Mouse (Mus musculus) CH12.LX (cell line): ENCODE data around the gene Znfx1. TPM values are rescaled to one million over a fixed set of nuclear protein-coding genes. Genes with fewer than 3 reads are reported as not detected.
A peak's percentile ranks its signal among the peaks of the same experiment; 100 is the strongest.

Experiments
- DNase-seq: peaks from one replicate; pipeline ENCODE4 v3.0.0-alpha.2; 2013; ENCODE audit errors: extremely low read depth
- H3K27ac ChIP-seq: 2 replicates; pipeline ENCODE4 v1.5.1; 2012; ENCODE audit warnings: low read depth, mild to moderate bottlenecking, control low read depth, moderate library complexity; ENCODE audit not compliant: insufficient read depth
- H3K27me3 ChIP-seq: replicated peaks from 2 replicates; pipeline ENCODE3; 2012; ENCODE audit warnings: inconsistent platforms
- H3K36me3 ChIP-seq, 2 experiments: replicated peaks in 1 of 2; 2 replicates each; pipeline versions ENCODE3 to v1.6.1; 2012; ENCODE audit warnings: inconsistent platforms in 1 of 2, low read length in 1 of 2, mild to moderate bottlenecking in 1 of 2, mixed read lengths in 1 of 2, moderate library complexity in 1 of 2; ENCODE audit not compliant: control insufficient read depth in 1 of 2, insufficient read depth in 1 of 2
- H3K4me1 ChIP-seq, 2 experiments: 2 replicates each; pipeline ENCODE4 v1.6.1; 2012; ENCODE audit warnings: inconsistent platforms in 1 of 2, moderate library complexity in 1 of 2; ENCODE audit not compliant: insufficient read depth in 2 of 2, control insufficient read depth in 1 of 2
- H3K4me2 ChIP-seq: 2 replicates; pipeline ENCODE4 v1.6.1; 2012; ENCODE audit warnings: low read depth, mild to moderate bottlenecking, control low read depth; ENCODE audit not compliant: poor library complexity, insufficient read depth, severe bottlenecking
- H3K4me3 ChIP-seq, 3 experiments: fragments of 150-350 bp in 1 of 3; sonication (generic) in 1 of 3; replicated peaks in 1 of 3; 2 replicates each; pipeline versions ENCODE3 to v1.5.1; 2011 to 2012; ENCODE audit warnings: low read depth in 2 of 3, low read length in 2 of 3, mild to moderate bottlenecking in 2 of 3, moderate library complexity in 2 of 3, control low read depth in 1 of 3, improper control_type of control experiment in 1 of 3, inconsistent platforms in 1 of 3, mixed read lengths in 1 of 3; ENCODE audit not compliant: poor library complexity in 1 of 3
- H3K79me2 ChIP-seq: replicated peaks from 2 replicates; pipeline ENCODE4 v1.6.1; 2012; ENCODE audit warnings: mild to moderate bottlenecking, moderate library complexity; ENCODE audit not compliant: control insufficient read depth, poor library complexity, insufficient read depth, severe bottlenecking; ENCODE audit errors: extremely low read depth
- H3K9ac ChIP-seq: 2 replicates; pipeline ENCODE4 v1.6.1; 2012; ENCODE audit warnings: low read depth, mild to moderate bottlenecking, control low read depth, moderate library complexity; ENCODE audit not compliant: insufficient read depth
- H3K9me3 ChIP-seq: replicated peaks from 2 replicates; pipeline ENCODE3; 2012; ENCODE audit warnings: low read length, inconsistent platforms, mixed read lengths
- BHLHE40 ChIP-seq: IDR thresholded peaks from 2 replicates; pipeline ENCODE4 v1.6.1; 2011; ENCODE audit warnings: mild to moderate bottlenecking, low read depth, low read length, improper control_type of control experiment
- CHD1 ChIP-seq: IDR thresholded peaks from 2 replicates; pipeline ENCODE4 v1.6.1; 2012; ENCODE audit warnings: low read depth, low read length, improper control_type of control experiment, inconsistent platforms
- CHD2 ChIP-seq: IDR thresholded peaks from 2 replicates; pipeline ENCODE4 v1.6.1; 2011; ENCODE audit warnings: low read length, improper control_type of control experiment
- E2F4 ChIP-seq: IDR thresholded peaks from 2 replicates; pipeline ENCODE4 v1.6.1; 2011; ENCODE audit warnings: low read depth, low read length, improper control_type of control experiment; ENCODE audit not compliant: insufficient replicate concordance
- EP300 ChIP-seq: IDR thresholded peaks from 2 replicates; pipeline ENCODE4 v1.6.1; 2011; ENCODE audit warnings: low read length, improper control_type of control experiment
- ETS1 ChIP-seq: conservative IDR thresholded peaks from 2 replicates; pipeline ENCODE4 v1.6.1; 2012; ENCODE audit warnings: low read depth, mild to moderate bottlenecking, inconsistent platforms, low read length, improper control_type of control experiment, moderate library complexity
- GABPA ChIP-seq: IDR thresholded peaks from 2 replicates; pipeline ENCODE4 v1.6.1; 2012; ENCODE audit warnings: low read depth, low read length, improper control_type of control experiment, inconsistent platforms; ENCODE audit not compliant: insufficient replicate concordance
- HCFC1 ChIP-seq: IDR thresholded peaks from 2 replicates; pipeline ENCODE4 v1.6.1; 2012; ENCODE audit warnings: low read depth, mild to moderate bottlenecking, inconsistent platforms, low read length, improper control_type of control experiment
- IRF4 ChIP-seq: IDR thresholded peaks from 2 replicates; pipeline ENCODE4 v1.6.1; 2014; ENCODE audit warnings: low read depth, mild to moderate bottlenecking, inconsistent platforms, low read length, improper control_type of control experiment
- KAT2A ChIP-seq: IDR thresholded peaks from 2 replicates; pipeline ENCODE4 v1.6.1; 2012; ENCODE audit warnings: low read length, improper control_type of control experiment, inconsistent platforms; ENCODE audit not compliant: insufficient replicate concordance
- MAZ ChIP-seq: IDR thresholded peaks from 2 replicates; pipeline ENCODE4 v1.6.1; 2012; ENCODE audit warnings: low read depth, mild to moderate bottlenecking, inconsistent platforms, low read length, improper control_type of control experiment, moderate library complexity
- MEF2A ChIP-seq: IDR thresholded peaks from 2 replicates; pipeline ENCODE4 v1.6.1; 2014; ENCODE audit warnings: low read depth, mild to moderate bottlenecking, inconsistent platforms, low read length, improper control_type of control experiment, borderline replicate concordance
- NELFE ChIP-seq: IDR thresholded peaks from 2 replicates; pipeline ENCODE4 v1.6.1; 2011; ENCODE audit warnings: low read depth, low read length, improper control_type of control experiment
- NRF1 ChIP-seq: IDR thresholded peaks from 2 replicates; pipeline ENCODE4 v1.6.1; 2014; ENCODE audit warnings: low read depth, mild to moderate bottlenecking, inconsistent platforms, low read length, improper control_type of control experiment, moderate library complexity
- PAX5 ChIP-seq: IDR thresholded peaks from 2 replicates; pipeline ENCODE4 v1.6.1; 2012; ENCODE audit warnings: low read length, inconsistent platforms, mixed read lengths
- POLR2A ChIP-seq: IDR thresholded peaks from 2 replicates; pipeline ENCODE4 v1.6.1; 2011; ENCODE audit warnings: low read depth, mild to moderate bottlenecking, improper control_type of control experiment, low read length
- POLR2AphosphoS2 ChIP-seq: IDR thresholded peaks from 2 replicates; pipeline ENCODE4 v1.6.1; 2011; ENCODE audit warnings: low read depth, low read length, improper control_type of control experiment
- SIN3A ChIP-seq: IDR thresholded peaks from 2 replicates; pipeline ENCODE4 v1.6.1; 2012; ENCODE audit warnings: low read length, improper control_type of control experiment, inconsistent platforms
- UBTF ChIP-seq: IDR thresholded peaks from 2 replicates; pipeline ENCODE4 v1.6.1; 2012; ENCODE audit warnings: low read depth, mild to moderate bottlenecking, inconsistent platforms, low read length, improper control_type of control experiment, moderate library complexity
- USF2 ChIP-seq: conservative IDR thresholded peaks from 2 replicates; pipeline ENCODE4 v1.6.1; 2011; ENCODE audit warnings: low read depth, low read length, improper control_type of control experiment
- ZC3H11A ChIP-seq: IDR thresholded peaks from 2 replicates; pipeline ENCODE4 v1.6.1; 2012; ENCODE audit warnings: low read depth, mild to moderate bottlenecking, inconsistent platforms, low read length, improper control_type of control experiment
- ZKSCAN1 ChIP-seq: IDR thresholded peaks from 2 replicates; pipeline ENCODE4 v1.6.1; 2012; ENCODE audit warnings: low read depth, inconsistent platforms, low read length, improper control_type of control experiment, borderline replicate concordance
- ZMIZ1 ChIP-seq: IDR thresholded peaks from 2 replicates; pipeline ENCODE4 v1.6.1; 2012; ENCODE audit warnings: low read depth, mild to moderate bottlenecking, inconsistent platforms, low read length, improper control_type of control experiment
- dilution Hi-C: fragments of 300-500 bp; cut with MboI; formaldehyde crosslinking; loops from 2 replicates; pipeline ENCODE4 v1.14.3; 2020; ENCODE audit warnings: low sequenced_read_pairs; ENCODE audit not compliant: extremely low pct_unique_long_range_greater_than_20kb, extremely low pct_ligation_motif_present
- in situ Hi-C: fragments of 300-500 bp; cut with MboI; formaldehyde crosslinking; loops from 3 replicates; pipeline ENCODE4 v1.14.3; 2019; ENCODE audit warnings: low sequenced_read_pairs, low pct_ligation_motif_present, low pct_unique_long_range_greater_than_20kb, mixed read lengths
- polyA plus RNA-seq: library from polyadenylated mRNA; unstranded; fragments of >175 nt; gene quantifications from 2 replicates; pipeline ENCODE4 v1.2.1, GENCODE M21; 2012; ENCODE audit warnings: low read depth; ENCODE audit not compliant: insufficient read length
- total RNA-seq, 2 experiments: library from RNA; depleted of rRNA; stranded (reverse); fragments of 300-350 nt in 1 of 2; fragments of >200 nt in 1 of 2; gene quantifications; 2 replicates each; pipeline ENCODE4 v1.2.3; 2012 to 2014

The Znfx1 gene
- total and polyA plus RNA-seq, 3 experiments: 5.1 to 9.0 (median 8.1) TPM

- TF ChIP-seq SIN3A: peak; percentile 73
Observed at GRCm38 (mm10) chr2:167062965-167063880, at the start of gene Znfx1 (continued).

- Histone ChIP-seq H3K4me1 (peaks cover 0 to 9% of the 10 kb centered on the region in 2 experiments; a peak in 2 of 4 replicates), H3K36me3 (no peaks in the 10 kb centered on the region), H3K9me3 (no peaks in the 10 kb centered on the region), H3K27me3 (peaks cover 14% of the 10 kb centered on the region), H3K9ac (no peak overlapping the region)
- dilution Hi-C loops: no loop called here
- no peak for DNase-seq
- TF ChIP-seq USF2: no peak
- TF ChIP-seq CHD2: no peak
- TF ChIP-seq UBTF: no peak
- TF ChIP-seq KAT2A: no peak
- TF ChIP-seq MEF2A: no peak
- no peak for TF ChIP-seq POLR2AphosphoS2
- TF ChIP-seq, all 38 proteins: peak for 0
- Histone ChIP-seq H3K4me3 (no peak overlapping the region), H3K27ac (no peak overlapping the region), H3K79me2 (no peaks in the 10 kb centered on the region), H3K4me2 (no peak overlapping the region)
- in situ Hi-C loops: loop anchor here (5.0 kb wide), 2 partner anchors 40 to 105 kb away; no protein-coding TSS in a partner anchor
Observed at GRCm38 (mm10) chr2:167112259-167112658, 49.4 kb upstream of the Znfx1 start.

GRCm38 (mm10) chr2:167109506-167109905 is 46.7 kb upstream of the Znfx1 start:
- H3K4me3 ChIP-seq: no peak overlapping the region
- dilution Hi-C loops: no loop called here

More at GRCm38 (mm10) chr2:167109506-167109905, 46.7 kb upstream of the Znfx1 start:
- H3K9me3 ChIP-seq: peaks cover 22% of the 10 kb centered on the region
- peaks cover 4% of the 10 kb centered on the region for H3K27me3 ChIP-seq
- H3K27ac ChIP-seq: no peak overlapping the region
- H3K4me2 ChIP-seq: no peak overlapping the region
- peaks cover 0 to 9% of the 10 kb centered on the region in 2 experiments; a peak in 2 of 4 replicates for H3K4me1 ChIP-seq
- TF ChIP-seq ZC3H11A: no peak
- TF ChIP-seq UBTF: no peak
- no peak for TF ChIP-seq HCFC1
- no peak for TF ChIP-seq POLR2A
- no peak for TF ChIP-seq NELFE
- TF ChIP-seq CHD1: no peak
- no peak for TF ChIP-seq KAT2A
- no peak for TF ChIP-seq EP300
- TF ChIP-seq MEF2A: no peak
- no peak for TF ChIP-seq IRF4
- TF ChIP-seq CHD2: no peak
- no peak for TF ChIP-seq GABPA
- no peak for TF ChIP-seq ZMIZ1
- TF ChIP-seq ZKSCAN1: no peak
- no peak for TF ChIP-seq NRF1
- no peak for TF ChIP-seq E2F4
- no peak for TF ChIP-seq PAX5
- TF ChIP-seq BHLHE40: no peak
- no peak for TF ChIP-seq MAZ
- no peak for TF ChIP-seq ETS1
- no peak for DNase-seq
- H3K36me3 ChIP-seq: peaks cover 0 to 19% of the 10 kb centered on the region in 2 experiments
- in situ Hi-C loops: no loop called here
- no peak overlapping the region for H3K9ac ChIP-seq
- H3K79me2 ChIP-seq: no peaks in the 10 kb centered on the region
